Mouse (Mus musculus) G1E (cell line): ENCODE data around the gene Brf1.

ENCODE experiments used
- CTCF ChIP-seq: IDR thresholded peaks from 2 replicates; pipeline ENCODE4 v1.5.1; 2012; ENCODE audit warnings: low read depth, low read length, inconsistent platforms, mixed read lengths
- GATA1 ChIP-seq: IDR thresholded peaks from 2 replicates; pipeline ENCODE4 v1.6.1; 2012; ENCODE audit warnings: borderline replicate concordance, low read length, inconsistent platforms, mixed read lengths
- POLR2AphosphoS5 ChIP-seq: IDR thresholded peaks from 2 replicates; pipeline ENCODE4 v1.6.1; 2012; ENCODE audit warnings: low read depth, low read length, inconsistent platforms; ENCODE audit not compliant: insufficient replicate concordance
- TAL1 ChIP-seq: conservative IDR thresholded peaks from 2 replicates; pipeline ENCODE4 v1.6.1; 2012; ENCODE audit warnings: low read depth, low read length, inconsistent platforms, mixed read lengths

- TF ChIP-seq CTCF (no peak), GATA1 (no peak), TAL1 (no peak), POLR2AphosphoS5 (no peak)
Observed at GRCm38 (mm10) chr12:112921518-112921917, 79.0 kb downstream of the Brf1 start.
